Mouse (Mus musculus) brain, embryonic 14.5 days (tissue): ENCODE measurements around the gene Ddo.

Source experiments
- CTCF ChIP-seq: fragments of 200-500 bp; IDR thresholded peaks from 2 replicates; pipeline ENCODE4 v1.5.1; 2012; ENCODE audit warnings: inconsistent platforms, mild to moderate bottlenecking, moderate library complexity, borderline replicate concordance; ENCODE audit not compliant: insufficient read depth, insufficient read length; ENCODE audit errors: extremely low read depth
- POLR2A ChIP-seq: fragments of 200-500 bp; IDR thresholded peaks from 2 replicates; pipeline ENCODE4 v1.6.1; 2012; ENCODE audit warnings: mild to moderate bottlenecking, inconsistent platforms, borderline replicate concordance; ENCODE audit not compliant: poor library complexity, insufficient read depth, insufficient read length, severe bottlenecking; ENCODE audit errors: extremely low read depth

GRCm38 (mm10) chr10:40688266-40688665, 58.5 kb downstream of the Ddo start:
- no peak for TF ChIP-seq CTCF
- no peak for TF ChIP-seq POLR2A
